Mouse (Mus musculus): ENCODE data around the gene Icam4.
"Not testable (repeated sequence)": the region's sequence is repeated elsewhere in the genome, so short reads cannot be mapped to it uniquely, and the experiment has no call there.

- TF ChIP-seq CTCF (IDR thresholded peaks at IDR 0.05 in 2 of 3, conservative IDR thresholded peaks at IDR 0.05 in 1 of 3; ENCODE audit: control insufficient read depth in 1 of 3, insufficient read depth in 1 of 3, low read depth in 2 of 3, low read length in 3 of 3, poor library complexity in 1 of 3, severe bottlenecking in 1 of 3); POLR2AphosphoS5 (IDR thresholded peaks at IDR 0.05; ENCODE audit: borderline replicate concordance, low read depth, low read length); MAX (IDR thresholded peaks at IDR 0.05; ENCODE audit: low read length); USF2 (IDR thresholded peaks at IDR 0.05; ENCODE audit: borderline replicate concordance in 1 of 2, insufficient read depth in 1 of 2, low read depth in 1 of 2, low read length in 2 of 2); POLR2A (IDR thresholded peaks at IDR 0.05; ENCODE audit: control insufficient read depth in 1 of 2, insufficient read depth in 1 of 2, low read depth in 1 of 2, low read length in 2 of 2, poor library complexity in 1 of 2); MAFK (IDR thresholded peaks at IDR 0.05; ENCODE audit: borderline replicate concordance, low read depth, low read length); CHD2 (IDR thresholded peaks at IDR 0.05; ENCODE audit: low read length); GATA1 (IDR thresholded peaks at IDR 0.05; ENCODE audit: low read depth, low read length); RCOR1 (IDR thresholded peaks at IDR 0.05; ENCODE audit: low read depth, low read length); GABPA (IDR thresholded peaks at IDR 0.05; ENCODE audit: low read depth, low read length); ELF1 (IDR thresholded peaks at IDR 0.05; ENCODE audit: low read depth, low read length): not testable (repeated sequence)
- peak; percentile 85 for TF ChIP-seq TBP (IDR thresholded peaks at IDR 0.05; ENCODE audit: low read depth, low read length)
Measured at GRCm38 (mm10) chr9:21044785-21045184, 15.6 kb downstream of the Icam4 start.
